Mouse (Mus musculus) CH12.LX (cell line): ENCODE results near the gene Olfr286. TPM values are rescaled to one million over a fixed set of nuclear protein-coding genes. Genes with fewer than 3 reads are reported as not detected.

ENCODE experiments used
- DNase-seq: peaks from one replicate; pipeline ENCODE4 v3.0.0-alpha.2; 2013; ENCODE audit errors: extremely low read depth
- H3K27ac ChIP-seq: 2 replicates; pipeline ENCODE4 v1.5.1; 2012; ENCODE audit warnings: low read depth, mild to moderate bottlenecking, control low read depth, moderate library complexity; ENCODE audit not compliant: insufficient read depth
- H3K27me3 ChIP-seq: replicated peaks from 2 replicates; pipeline ENCODE3; 2012; ENCODE audit warnings: inconsistent platforms
- H3K36me3 ChIP-seq, 2 experiments: replicated peaks in 1 of 2; 2 replicates each; pipeline versions ENCODE3 to v1.6.1; 2012; ENCODE audit warnings: inconsistent platforms in 1 of 2, low read length in 1 of 2, mild to moderate bottlenecking in 1 of 2, mixed read lengths in 1 of 2, moderate library complexity in 1 of 2; ENCODE audit not compliant: control insufficient read depth in 1 of 2, insufficient read depth in 1 of 2
- H3K4me1 ChIP-seq, 2 experiments: 2 replicates each; pipeline ENCODE4 v1.6.1; 2012; ENCODE audit warnings: inconsistent platforms in 1 of 2, moderate library complexity in 1 of 2; ENCODE audit not compliant: insufficient read depth in 2 of 2, control insufficient read depth in 1 of 2
- H3K4me2 ChIP-seq: 2 replicates; pipeline ENCODE4 v1.6.1; 2012; ENCODE audit warnings: low read depth, mild to moderate bottlenecking, control low read depth; ENCODE audit not compliant: poor library complexity, insufficient read depth, severe bottlenecking
- H3K4me3 ChIP-seq, 3 experiments: fragments of 150-350 bp in 1 of 3; sonication (generic) in 1 of 3; replicated peaks in 1 of 3; 2 replicates each; pipeline versions ENCODE3 to v1.5.1; 2011 to 2012; ENCODE audit warnings: low read depth in 2 of 3, low read length in 2 of 3, mild to moderate bottlenecking in 2 of 3, moderate library complexity in 2 of 3, control low read depth in 1 of 3, improper control_type of control experiment in 1 of 3, inconsistent platforms in 1 of 3, mixed read lengths in 1 of 3; ENCODE audit not compliant: poor library complexity in 1 of 3
- H3K79me2 ChIP-seq: replicated peaks from 2 replicates; pipeline ENCODE4 v1.6.1; 2012; ENCODE audit warnings: mild to moderate bottlenecking, moderate library complexity; ENCODE audit not compliant: control insufficient read depth, poor library complexity, insufficient read depth, severe bottlenecking; ENCODE audit errors: extremely low read depth
- H3K9ac ChIP-seq: 2 replicates; pipeline ENCODE4 v1.6.1; 2012; ENCODE audit warnings: low read depth, mild to moderate bottlenecking, control low read depth, moderate library complexity; ENCODE audit not compliant: insufficient read depth
- H3K9me3 ChIP-seq: replicated peaks from 2 replicates; pipeline ENCODE3; 2012; ENCODE audit warnings: low read length, inconsistent platforms, mixed read lengths
- BHLHE40 ChIP-seq: IDR thresholded peaks from 2 replicates; pipeline ENCODE4 v1.6.1; 2011; ENCODE audit warnings: mild to moderate bottlenecking, low read depth, low read length, improper control_type of control experiment
- CTCF ChIP-seq, 2 experiments: IDR thresholded peaks in 1 of 2; conservative IDR thresholded peaks in 1 of 2; 2 replicates each; pipeline ENCODE4 v1.5.1; 2011 to 2012; ENCODE audit warnings: low read depth in 2 of 2, low read length in 2 of 2, improper control_type of control experiment in 1 of 2, inconsistent platforms in 1 of 2, mild to moderate bottlenecking in 1 of 2, moderate library complexity in 1 of 2
- E2F4 ChIP-seq: IDR thresholded peaks from 2 replicates; pipeline ENCODE4 v1.6.1; 2011; ENCODE audit warnings: low read depth, low read length, improper control_type of control experiment; ENCODE audit not compliant: insufficient replicate concordance
- ETS1 ChIP-seq: conservative IDR thresholded peaks from 2 replicates; pipeline ENCODE4 v1.6.1; 2012; ENCODE audit warnings: low read depth, mild to moderate bottlenecking, inconsistent platforms, low read length, improper control_type of control experiment, moderate library complexity
- GABPA ChIP-seq: IDR thresholded peaks from 2 replicates; pipeline ENCODE4 v1.6.1; 2012; ENCODE audit warnings: low read depth, low read length, improper control_type of control experiment, inconsistent platforms; ENCODE audit not compliant: insufficient replicate concordance
- JUND ChIP-seq: conservative IDR thresholded peaks from 2 replicates; pipeline ENCODE4 v1.6.1; 2011; ENCODE audit warnings: low read depth, low read length, improper control_type of control experiment
- KAT2A ChIP-seq: IDR thresholded peaks from 2 replicates; pipeline ENCODE4 v1.6.1; 2012; ENCODE audit warnings: low read length, improper control_type of control experiment, inconsistent platforms; ENCODE audit not compliant: insufficient replicate concordance
- MAFK ChIP-seq: IDR thresholded peaks from 2 replicates; pipeline ENCODE4 v1.6.1; 2011; ENCODE audit warnings: low read length, improper control_type of control experiment; ENCODE audit not compliant: insufficient replicate concordance
- MAX ChIP-seq: IDR thresholded peaks from 2 replicates; pipeline ENCODE4 v1.6.1; 2011; ENCODE audit warnings: low read length, improper control_type of control experiment
- MXI1 ChIP-seq: IDR thresholded peaks from 2 replicates; pipeline ENCODE4 v1.6.1; 2011; ENCODE audit warnings: mild to moderate bottlenecking, low read depth, low read length, improper control_type of control experiment
- NELFE ChIP-seq: IDR thresholded peaks from 2 replicates; pipeline ENCODE4 v1.6.1; 2011; ENCODE audit warnings: low read depth, low read length, improper control_type of control experiment
- NRF1 ChIP-seq: IDR thresholded peaks from 2 replicates; pipeline ENCODE4 v1.6.1; 2014; ENCODE audit warnings: low read depth, mild to moderate bottlenecking, inconsistent platforms, low read length, improper control_type of control experiment, moderate library complexity
- POLR2AphosphoS2 ChIP-seq: IDR thresholded peaks from 2 replicates; pipeline ENCODE4 v1.6.1; 2011; ENCODE audit warnings: low read depth, low read length, improper control_type of control experiment
- SIN3A ChIP-seq: IDR thresholded peaks from 2 replicates; pipeline ENCODE4 v1.6.1; 2012; ENCODE audit warnings: low read length, improper control_type of control experiment, inconsistent platforms
- ZC3H11A ChIP-seq: IDR thresholded peaks from 2 replicates; pipeline ENCODE4 v1.6.1; 2012; ENCODE audit warnings: low read depth, mild to moderate bottlenecking, inconsistent platforms, low read length, improper control_type of control experiment
- ZKSCAN1 ChIP-seq: IDR thresholded peaks from 2 replicates; pipeline ENCODE4 v1.6.1; 2012; ENCODE audit warnings: low read depth, inconsistent platforms, low read length, improper control_type of control experiment, borderline replicate concordance
- ZNF384 ChIP-seq: IDR thresholded peaks from 2 replicates; pipeline ENCODE4 v1.6.1; 2012; ENCODE audit warnings: low read depth, low read length, improper control_type of control experiment, inconsistent platforms
- dilution Hi-C: fragments of 300-500 bp; cut with MboI; formaldehyde crosslinking; loops from 2 replicates; pipeline ENCODE4 v1.14.3; 2020; ENCODE audit warnings: low sequenced_read_pairs; ENCODE audit not compliant: extremely low pct_unique_long_range_greater_than_20kb, extremely low pct_ligation_motif_present
- in situ Hi-C: fragments of 300-500 bp; cut with MboI; formaldehyde crosslinking; loops from 3 replicates; pipeline ENCODE4 v1.14.3; 2019; ENCODE audit warnings: low sequenced_read_pairs, low pct_ligation_motif_present, low pct_unique_long_range_greater_than_20kb, mixed read lengths
- polyA plus RNA-seq: library from polyadenylated mRNA; unstranded; fragments of >175 nt; gene quantifications from 2 replicates; pipeline ENCODE4 v1.2.1, GENCODE M21; 2012; ENCODE audit warnings: low read depth; ENCODE audit not compliant: insufficient read length
- total RNA-seq, 2 experiments: library from RNA; depleted of rRNA; stranded (reverse); fragments of 300-350 nt in 1 of 2; fragments of >200 nt in 1 of 2; gene quantifications; 2 replicates each; pipeline ENCODE4 v1.2.3; 2012 to 2014

Olfr286 gene
- total and polyA plus RNA-seq, 3 experiments = not detected

DNA sequence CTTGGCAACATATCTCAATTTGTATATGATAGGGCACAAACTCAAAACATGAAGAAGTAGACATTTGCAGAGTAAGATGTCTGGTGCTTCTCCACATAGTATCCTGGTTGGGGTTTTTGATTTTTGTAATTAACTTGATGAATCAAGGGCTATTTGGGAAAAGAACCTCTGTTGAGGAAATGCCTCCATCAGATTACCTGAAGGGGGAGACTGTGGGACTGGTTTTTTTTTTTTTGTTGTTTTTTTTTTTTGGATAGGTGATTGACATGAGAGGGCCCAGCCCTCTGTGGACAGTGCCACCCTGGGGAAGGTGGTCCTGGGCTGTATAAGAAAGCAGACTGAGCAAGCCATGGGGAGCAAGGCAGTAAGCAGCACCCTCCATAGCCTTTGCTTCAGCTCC lies 11.9 kb downstream of the Olfr286 start:
- H3K36me3 ChIP-seq = no peaks in the 10 kb centered on the region
- peaks cover 51% of the 10 kb centered on the region for H3K27me3 ChIP-seq
- no peak overlapping the region for H3K4me2 ChIP-seq
- TF ChIP-seq ZNF384 (peak; percentile 89), NELFE (no peak), ZC3H11A (no peak), SIN3A (no peak), NRF1 (no peak), CTCF (conservative IDR thresholded peaks at IDR 0.05 in 1 of 2, IDR thresholded peaks at IDR 0.05 in 1 of 2; ENCODE audit: low read depth in 2 of 2, low read length in 2 of 2) (peak in 1 of 2 experiments; percentile 28; a peak in 2 of 4 replicates), KAT2A (no peak), ZKSCAN1 (no peak), JUND (no peak), E2F4 (no peak), MAX (no peak), POLR2AphosphoS2 (no peak), GABPA (no peak)
- H3K4me1 ChIP-seq = peaks cover 6 to 11% of the 10 kb centered on the region in 2 experiments; a peak in 3 of 4 replicates
- no peak overlapping the region for H3K27ac ChIP-seq
- no peak overlapping the region for H3K9ac ChIP-seq
- no peak overlapping the region for H3K4me3 ChIP-seq
- in situ Hi-C loops (no loop called here), dilution Hi-C loops (no loop called here)
- H3K79me2 ChIP-seq = no peaks in the 10 kb centered on the region
- H3K9me3 ChIP-seq = no peaks in the 10 kb centered on the region
- DNase-seq = no peak

DNA sequence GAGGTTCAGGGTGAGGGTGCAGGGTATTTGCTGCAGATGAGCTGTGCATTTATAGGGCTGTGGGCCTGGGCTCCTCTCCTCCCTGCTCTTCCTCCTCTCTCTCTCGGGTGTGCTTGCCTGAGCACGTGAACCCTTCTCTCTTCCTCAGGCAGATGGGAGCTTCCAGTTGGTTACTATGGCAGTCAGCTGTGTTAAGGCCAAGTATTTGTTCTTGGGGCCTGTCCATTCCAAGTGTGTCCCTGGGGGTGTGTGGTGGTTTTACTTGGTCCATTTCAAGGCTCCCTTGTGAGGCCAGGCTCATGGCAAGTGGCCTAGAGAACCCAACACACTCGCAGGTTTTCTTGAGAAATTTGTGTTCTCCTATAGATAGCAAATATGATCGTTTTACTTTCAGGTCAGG lies 13.4 kb downstream of the Olfr286 start, which contains the start of the genes Gm44579 and Olfr287:
Gene Gm44579 (minus strand): TSS at position 101 of the 400 bp plus-strand sequence.
Gene Olfr287 (minus strand): TSS at position 180 of the 400 bp plus-strand sequence.
- Histone ChIP-seq H3K4me2 (no peak within 1 kb of the TSS), H3K9me3 (no peaks in the 10 kb centered on the region), H3K36me3 (no peaks in the 10 kb centered on the region), H3K4me3 (no peak within 1 kb of the TSS), H3K27me3 (peaks cover 53% of the 10 kb centered on the region), H3K4me1 (peaks cover 5 to 6% of the 10 kb centered on the region in 2 experiments; a peak in 3 of 4 replicates), H3K27ac (no peak within 1 kb of the TSS), H3K79me2 (no peaks in the 10 kb centered on the region), H3K9ac (no peak within 1 kb of the TSS)
- TF ChIP-seq CTCF (conservative IDR thresholded peaks at IDR 0.05 in 1 of 2, IDR thresholded peaks at IDR 0.05 in 1 of 2; ENCODE audit: low read depth in 2 of 2, low read length in 2 of 2) = no peak
- no peak for TF ChIP-seq E2F4
- no peak for TF ChIP-seq JUND
- no peak for TF ChIP-seq ETS1
- no peak for TF ChIP-seq KAT2A
- no peak for TF ChIP-seq BHLHE40
- no peak for TF ChIP-seq MAFK
- TF ChIP-seq SIN3A = no peak
- TF ChIP-seq MAX = no peak
- no peak for TF ChIP-seq MXI1
- dilution Hi-C loops (no loop called here), in situ Hi-C loops (no loop called here)
- no peak for DNase-seq
